Mouse (Mus musculus) brain, embryonic 18.5 days (tissue): Measurements from ENCODE around the gene Srgap3.

Source experiments
- DNase-seq: peaks from one replicate; pipeline ENCODE4 v3.0.0-alpha.2; 2012; ENCODE audit warnings: low read depth, low spot score

The Srgap3 gene

GRCm38 (mm10) chr6:112946895-112947436, at the start of gene Srgap3:
Gene Srgap3, minus strand, starts transcription at chr6:112947266.
- DNase-seq: peak; percentile 73

DNA sequence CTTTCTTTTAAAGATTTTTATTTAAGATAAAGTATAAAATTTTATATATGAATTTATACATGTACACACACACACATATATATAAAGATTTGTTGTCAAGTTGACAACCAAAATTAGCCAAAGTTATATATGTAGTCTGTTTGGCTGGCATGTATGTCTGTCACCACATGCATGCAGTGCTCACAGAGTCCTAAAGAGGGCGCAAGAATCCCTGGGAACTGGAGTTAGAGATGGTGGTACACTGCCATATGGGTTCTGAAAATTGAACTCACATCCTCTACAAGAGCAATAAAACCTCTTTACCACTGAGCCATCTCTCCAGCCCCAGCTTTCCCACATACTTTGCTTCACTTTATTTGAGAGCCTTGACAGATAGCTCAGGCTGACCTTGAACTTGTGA, 48.6 kb upstream of the Srgap3 start:
- no peak for DNase-seq

DNA sequence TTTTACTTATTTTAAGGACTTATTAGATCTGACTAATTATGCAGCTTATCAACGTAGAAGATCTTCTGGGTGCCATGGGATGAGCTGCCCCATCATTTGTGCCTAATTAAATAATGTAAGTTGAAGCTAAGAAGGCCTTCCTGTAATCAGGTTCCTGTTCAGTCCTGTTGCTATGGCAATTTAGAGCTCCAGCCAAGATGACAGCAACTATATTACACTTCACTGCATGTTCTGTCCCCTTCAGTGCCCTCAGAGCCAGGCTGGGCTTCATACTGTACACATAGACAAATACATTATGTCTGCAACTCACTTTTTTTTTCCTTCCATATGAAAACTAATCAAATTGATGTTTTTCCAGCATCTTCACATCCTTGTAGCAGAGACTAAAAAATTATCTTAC, 43.1 kb upstream of the Srgap3 start:
- no peak for DNase-seq

DNA sequence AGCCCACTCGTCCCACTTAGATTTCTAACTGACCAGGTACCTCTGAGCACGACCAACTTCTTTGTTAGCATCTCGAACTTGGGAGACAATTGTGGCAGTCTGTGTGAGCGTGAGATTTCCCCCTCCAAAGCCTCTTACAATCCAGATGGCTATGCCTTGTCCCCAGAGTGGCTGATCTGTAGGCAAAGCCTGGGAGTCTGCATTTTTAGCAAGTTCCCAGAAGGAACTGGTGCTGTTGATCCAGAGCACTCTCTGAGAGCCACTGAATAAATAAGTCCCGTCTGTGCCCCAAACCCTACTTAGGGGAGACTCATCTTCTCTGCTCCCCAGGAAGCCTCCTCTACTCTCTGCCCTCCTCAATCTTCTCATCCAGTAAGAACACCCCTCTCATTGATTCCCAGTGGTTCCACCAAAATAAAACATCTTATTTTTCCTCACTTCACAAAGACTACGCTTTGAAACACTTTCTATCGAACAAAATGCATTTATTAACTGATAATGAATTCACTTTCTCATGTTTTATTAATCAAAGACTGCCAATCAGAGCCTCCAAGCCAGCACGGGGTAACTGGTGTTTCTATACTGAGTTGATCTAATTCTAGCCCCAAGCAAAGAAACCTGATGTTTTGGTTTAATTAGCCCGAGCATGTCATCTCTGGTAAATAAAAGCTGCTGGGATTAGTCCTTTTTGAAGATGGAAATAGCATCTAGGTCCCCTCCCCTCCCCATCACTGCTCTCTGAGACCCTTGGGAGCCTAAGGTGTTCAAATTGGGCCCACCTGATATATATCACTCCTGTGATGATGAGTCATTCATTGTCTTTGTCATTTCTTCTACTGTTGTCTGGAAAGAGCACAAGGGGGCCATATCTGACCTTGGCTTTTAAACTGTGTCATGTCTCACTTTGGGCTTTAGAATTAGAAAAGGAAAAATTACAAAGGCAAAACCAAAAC, 38.6 kb upstream of the Srgap3 start:
- no peak for DNase-seq

DNA sequence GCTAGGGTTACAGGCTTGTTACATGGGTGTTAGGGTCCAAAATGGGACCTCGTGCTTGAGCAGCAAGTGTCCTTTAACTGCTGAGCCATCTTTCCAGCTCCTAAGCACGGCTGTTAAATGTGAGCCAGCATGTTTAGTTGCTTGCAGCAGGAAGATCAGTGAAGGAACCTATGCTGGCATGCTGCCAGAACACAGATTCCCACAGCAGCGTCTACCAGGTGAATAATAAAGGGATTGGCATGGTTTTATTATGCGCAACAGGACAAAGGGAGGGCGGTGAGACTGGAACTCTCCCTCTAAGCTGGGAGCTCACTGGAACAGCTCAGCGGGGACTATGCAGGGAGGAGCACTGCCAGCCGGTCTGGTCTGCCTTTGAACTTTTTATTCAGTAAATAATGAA, 35.2 kb upstream of the Srgap3 start:
- DNase-seq: no peak

DNA sequence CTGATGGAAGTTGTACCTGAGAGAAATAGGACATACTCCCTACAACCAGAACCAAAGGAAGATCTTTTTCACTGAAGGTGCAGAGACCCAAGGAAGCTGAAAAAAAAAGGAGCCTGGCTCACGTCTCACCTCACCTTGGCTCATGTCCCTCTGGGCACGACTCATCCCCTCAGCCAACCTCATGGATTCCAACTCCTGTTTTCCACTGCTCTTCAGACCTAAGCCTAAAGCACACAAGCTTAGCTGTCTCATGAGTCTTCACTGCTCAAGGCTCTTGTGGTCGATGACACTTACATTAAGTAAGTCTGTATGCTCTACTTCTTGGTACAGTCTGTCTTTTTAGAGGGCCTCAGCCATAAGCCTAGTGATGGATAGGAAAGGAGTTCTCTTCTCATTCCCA, 31.9 kb upstream of the Srgap3 start:
- DNase-seq: no peak

- no peak for DNase-seq
Measured at GRCm38 (mm10) chr6:112977246-112977645, 30.2 kb upstream of the Srgap3 start.

GRCm38 (mm10) chr6:112976541-112976940, 29.5 kb upstream of the Srgap3 start:
- DNase-seq: no peak

- DNase-seq: no peak
Measured at GRCm38 (mm10) chr6:112976136-112976535, 29.1 kb upstream of the Srgap3 start.

GRCm38 (mm10) chr6:112973786-112974720, 27.0 kb upstream of the Srgap3 start:
- DNase-seq: no peak

DNA sequence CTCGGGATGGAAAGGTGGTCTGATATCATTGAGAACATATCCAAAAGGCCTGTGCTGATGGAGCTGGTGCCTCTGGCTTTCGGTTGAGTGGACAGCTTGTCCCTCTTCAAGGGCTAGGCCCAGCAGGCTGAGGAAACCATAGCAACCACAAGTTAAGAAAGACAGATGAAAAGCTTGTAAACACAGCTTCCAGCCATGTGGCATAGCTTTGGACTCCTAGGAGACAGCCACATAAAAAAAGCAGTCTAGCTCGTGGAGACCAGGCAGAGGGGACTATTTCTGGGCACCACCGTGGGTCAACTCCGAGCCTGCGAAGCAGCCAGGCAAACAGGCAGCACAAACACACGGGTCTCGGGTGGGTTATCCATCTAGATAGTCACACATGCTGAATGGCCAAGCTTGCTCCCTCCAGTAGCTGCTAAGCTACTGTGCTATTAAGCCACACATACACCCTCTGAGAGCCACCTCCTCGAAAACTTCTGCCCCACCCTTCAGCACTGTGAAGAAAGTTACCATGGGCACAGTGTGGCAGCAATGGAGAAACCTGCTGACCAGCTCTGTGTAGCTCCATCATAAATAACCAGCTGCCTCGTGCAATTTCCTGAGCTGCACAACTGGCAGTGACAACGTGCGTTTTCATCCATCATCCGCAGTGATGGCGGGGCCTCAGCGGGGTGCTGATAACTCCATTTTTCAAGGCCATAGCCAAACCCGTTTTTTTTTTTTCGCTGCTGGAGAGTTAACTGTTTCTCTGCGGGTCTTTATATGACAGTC, 26.0 kb upstream of the Srgap3 start:
- peak; percentile 67 for DNase-seq

DNA sequence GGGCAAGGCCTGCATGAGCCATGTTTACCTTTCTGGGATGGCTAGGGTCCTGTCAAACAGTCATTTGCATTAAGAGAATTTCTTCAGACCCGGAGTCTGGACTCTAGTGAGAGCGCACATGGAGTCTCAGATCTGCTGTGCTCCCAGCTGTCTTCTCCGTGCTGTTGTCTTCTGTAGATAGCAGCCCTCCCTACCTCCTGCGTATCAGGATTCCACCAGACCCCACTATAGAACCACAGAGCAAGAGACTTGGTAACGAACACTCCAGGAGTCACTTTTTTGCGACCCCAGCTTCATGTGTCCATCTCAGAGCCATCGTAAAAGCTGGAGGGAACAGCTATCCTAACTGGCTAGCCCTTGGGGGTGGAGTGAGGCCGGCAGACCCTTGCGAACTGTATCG, 25.1 kb upstream of the Srgap3 start:
- no peak for DNase-seq

DNA sequence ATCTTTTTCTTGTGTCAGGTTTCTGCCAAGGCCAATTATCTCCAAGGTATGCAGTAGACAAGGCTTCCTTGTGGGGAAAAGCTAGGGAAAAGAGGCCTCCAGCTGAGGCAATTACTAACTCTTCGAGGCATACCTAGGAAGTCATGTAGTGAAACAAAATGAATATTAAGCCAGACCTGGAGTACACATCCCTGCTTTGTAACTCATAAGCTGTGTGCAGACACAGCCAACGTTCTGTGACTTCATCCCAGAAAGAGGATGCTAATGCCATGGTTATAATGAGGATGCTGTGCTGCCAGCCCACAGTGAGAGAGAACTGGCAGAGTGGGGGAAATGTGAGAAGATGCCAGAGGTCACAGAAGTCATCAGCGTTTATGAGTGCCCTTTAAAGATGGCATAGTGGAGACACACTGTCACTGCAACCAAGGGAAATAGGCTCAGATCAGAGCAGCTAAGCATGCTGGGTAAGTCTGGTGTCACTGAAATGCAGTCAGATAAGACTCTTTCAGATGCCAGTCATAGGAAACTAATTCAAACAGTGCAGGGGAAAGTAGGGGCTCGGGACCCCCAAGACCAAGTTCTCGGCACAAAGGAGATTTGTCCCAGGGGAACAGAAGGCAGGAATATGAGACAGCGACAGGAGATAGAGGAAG, 24.2 kb upstream of the Srgap3 start:
- no peak for DNase-seq

GRCm38 (mm10) chr6:112967359-112967758, 20.3 kb upstream of the Srgap3 start:
- DNase-seq: no peak

DNA sequence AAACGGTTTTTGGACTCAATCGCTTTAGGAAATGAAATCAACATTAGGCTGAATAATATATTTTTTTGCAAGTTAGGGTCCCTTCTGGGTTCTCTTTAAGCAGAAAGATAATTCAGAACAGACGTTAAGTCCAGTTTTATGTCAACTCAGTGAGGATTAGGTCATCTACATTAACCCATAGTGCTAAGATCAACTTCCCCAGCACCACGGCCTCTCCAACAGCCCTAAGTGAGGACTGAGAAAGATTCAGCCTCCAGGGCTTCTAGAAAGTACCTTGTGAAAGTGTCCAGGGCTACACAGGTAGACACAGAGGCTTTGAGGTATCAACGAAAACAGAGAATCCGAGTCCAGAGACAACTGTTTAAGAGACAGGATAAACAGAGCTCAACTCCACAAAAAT, 11.3 kb upstream of the Srgap3 start:
- no peak for DNase-seq

DNA sequence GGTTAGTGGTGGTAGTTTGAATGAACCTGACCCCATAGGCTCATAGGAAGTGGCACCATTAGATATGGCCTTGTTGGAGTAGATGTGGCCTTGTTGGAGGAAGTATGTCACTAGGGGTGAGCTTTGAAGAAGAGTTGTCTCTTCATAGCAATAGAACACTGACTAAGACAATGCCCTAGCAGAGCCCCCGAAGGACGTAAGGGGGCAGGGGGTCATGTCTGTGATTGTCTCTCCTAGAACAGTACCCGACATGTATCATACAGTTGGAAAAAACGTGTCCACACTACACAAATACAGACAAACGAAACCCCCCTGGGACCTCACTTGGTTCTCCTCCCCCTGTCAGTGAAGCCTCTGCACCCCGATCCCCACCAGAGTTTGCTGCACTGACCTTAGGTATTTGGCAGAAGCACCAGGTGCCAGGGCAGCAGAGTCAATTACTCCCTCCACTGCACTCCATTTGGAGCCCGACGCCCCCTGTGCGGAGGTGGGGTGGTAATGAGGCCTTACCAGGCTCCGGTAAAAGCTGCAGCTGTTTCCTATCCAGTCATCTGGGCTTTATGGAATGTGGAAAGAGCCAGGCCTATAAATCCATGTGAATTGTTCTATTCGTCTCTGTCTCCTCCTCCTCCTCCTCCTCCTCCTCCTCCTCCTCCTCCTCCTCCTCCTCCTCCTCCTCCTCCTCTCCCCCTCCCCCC, 10.7 kb upstream of the Srgap3 start:
- DNase-seq: no peak

DNA sequence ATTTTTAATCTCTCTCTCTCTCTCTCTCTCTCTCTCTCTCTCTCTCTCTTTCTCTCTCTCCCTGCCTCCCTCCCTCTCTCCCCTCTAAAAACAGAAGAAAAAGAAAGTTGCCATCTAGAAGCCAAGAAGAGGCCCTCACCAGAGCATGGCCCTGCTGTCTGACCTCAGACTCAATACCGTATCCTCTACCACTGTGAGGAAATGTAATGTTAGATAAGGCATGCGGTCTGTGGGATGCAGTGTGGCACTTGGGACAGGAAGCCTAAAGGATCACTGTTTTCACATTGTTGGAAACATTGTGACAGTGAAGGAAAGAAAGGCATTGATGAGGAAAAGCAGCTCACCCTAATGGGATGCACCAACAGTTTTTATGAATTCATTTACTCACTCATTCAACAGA, 8.7 kb upstream of the Srgap3 start:
- no peak for DNase-seq

DNA sequence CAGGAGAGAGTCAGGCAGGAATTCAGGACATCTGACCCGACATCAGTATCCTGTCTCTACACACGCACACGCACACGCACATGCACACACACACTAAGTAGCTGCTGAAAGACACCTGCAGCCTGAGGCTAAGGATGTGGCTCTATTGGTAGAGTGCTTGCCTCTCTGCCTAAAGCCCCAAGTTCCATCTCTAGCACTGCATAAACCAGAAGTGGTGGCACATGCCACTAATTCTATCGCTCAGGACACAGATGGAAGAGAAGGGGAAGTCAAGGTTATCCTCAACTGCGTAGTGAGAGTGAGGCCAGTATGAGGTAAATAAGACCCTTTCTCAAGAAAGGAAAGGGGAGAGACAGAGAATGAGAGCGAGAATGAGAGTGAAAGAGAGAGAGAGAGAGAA, 6.8 kb upstream of the Srgap3 start:
- DNase-seq: no peak

DNA sequence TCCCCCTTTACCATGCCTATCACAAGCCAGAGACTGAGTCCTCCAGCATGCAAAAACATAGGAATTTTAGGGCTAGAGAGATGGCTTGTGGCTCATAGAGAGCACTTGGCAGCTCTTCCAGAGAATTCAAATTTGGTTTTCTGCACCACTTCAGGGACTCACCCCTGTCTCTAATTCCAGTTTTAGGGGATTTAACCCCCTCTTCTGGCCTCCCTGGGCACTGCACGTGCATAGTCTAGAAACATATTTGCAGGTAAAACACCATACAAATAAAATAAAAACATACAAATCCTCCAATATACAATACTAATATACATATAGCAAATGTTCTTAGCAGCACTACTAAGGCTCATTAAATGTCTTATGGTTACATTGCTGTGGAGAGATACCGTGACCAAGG, 4.2 kb upstream of the Srgap3 start:
- no peak for DNase-seq
